Mouse (Mus musculus): ENCODE data around the gene Ano1.

Ano1 gene

GRCm38 (mm10) chr7:144696764-144697704 lies 54.7 kb downstream of the Ano1 start:
- DNase-seq (ENCODE audit: low spot score) = no peak

- DNase-seq (ENCODE audit: low spot score) = peak; percentile 61
Measured at GRCm38 (mm10) chr7:144689855-144690254, 61.9 kb downstream of the Ano1 start.

DNA sequence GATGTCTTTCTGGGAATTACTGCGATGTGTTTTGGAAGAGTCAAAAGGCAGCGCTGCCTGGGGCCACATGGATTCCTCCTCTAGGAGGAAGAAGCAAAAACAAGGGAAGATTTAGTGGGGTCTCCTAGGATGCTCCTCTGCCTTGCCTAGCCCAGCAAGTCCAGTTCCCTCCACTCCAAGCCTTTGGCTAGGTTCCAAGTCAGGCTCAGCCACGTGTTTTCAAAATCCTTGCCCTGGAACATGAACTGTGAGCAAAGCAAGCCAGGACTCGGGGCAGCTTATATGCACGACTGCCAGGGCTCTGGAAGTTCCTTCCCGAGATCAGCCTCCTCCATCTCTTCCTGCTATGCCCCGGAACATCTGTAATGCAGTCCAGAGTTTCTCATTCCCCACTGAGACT lies 62.6 kb downstream of the Ano1 start:
- DNase-seq (ENCODE audit: low spot score) = peak; percentile 66

DNA sequence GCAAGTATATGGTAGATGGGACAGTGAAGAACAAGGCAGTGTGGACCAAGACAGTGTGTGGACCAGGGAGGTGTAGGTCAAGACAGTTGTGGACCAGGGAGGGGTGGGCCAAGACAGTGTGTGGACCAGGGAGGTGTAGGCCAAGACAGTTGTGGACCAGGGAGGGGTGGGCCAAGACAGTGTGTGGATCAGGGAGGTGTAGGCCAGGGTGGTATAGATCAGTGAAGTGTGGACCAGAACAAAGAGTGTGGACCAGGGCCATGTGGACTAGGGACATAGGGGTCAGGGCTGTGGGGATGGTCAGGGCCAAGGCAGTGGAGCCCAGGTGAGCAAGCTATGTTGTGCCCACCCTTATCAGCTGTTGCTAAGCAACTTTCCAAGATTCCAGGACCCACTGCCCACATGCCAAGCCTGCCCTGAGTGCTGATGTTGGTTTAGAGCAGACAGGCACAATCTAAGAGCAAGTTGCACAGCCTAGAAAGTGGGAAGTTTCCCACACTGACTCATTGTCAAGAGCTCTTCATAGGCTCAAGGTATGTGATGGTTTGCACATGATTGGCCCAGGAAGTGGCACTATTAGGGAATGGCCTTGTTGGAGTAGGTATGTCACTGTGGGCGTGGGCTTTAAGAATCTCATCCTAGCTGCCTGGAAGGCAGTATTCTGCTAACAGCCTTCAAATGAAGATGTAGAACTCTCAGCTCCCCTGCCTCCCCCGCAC lies 64.0 kb downstream of the Ano1 start:
- no peak for DNase-seq (ENCODE audit: low spot score)

DNA sequence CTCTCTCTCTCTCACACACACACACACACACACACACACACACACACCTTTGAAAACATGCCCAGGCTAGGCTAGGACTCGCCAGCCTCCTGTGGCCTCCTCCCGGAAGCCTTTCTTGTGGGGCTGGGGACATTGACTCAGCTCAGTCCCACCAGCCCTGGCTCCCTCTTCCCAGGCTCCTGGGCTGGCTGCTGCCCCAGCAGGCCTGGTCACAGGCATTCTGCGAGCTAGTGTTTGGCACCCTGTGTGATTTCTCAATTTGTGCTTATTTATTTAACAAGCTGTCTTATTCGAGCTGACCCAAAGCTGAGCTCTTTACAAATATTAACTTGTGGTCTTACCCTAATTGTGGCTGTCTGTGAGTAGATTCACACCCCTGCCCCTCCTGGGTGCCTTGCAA lies 66.8 kb downstream of the Ano1 start:
- no peak for DNase-seq (ENCODE audit: low spot score)

GRCm38 (mm10) chr7:144684467-144684866 lies 67.3 kb downstream of the Ano1 start:
- DNase-seq (ENCODE audit: low spot score) = no peak

GRCm38 (mm10) chr7:144680096-144680495 lies 71.7 kb downstream of the Ano1 start:
- DNase-seq (ENCODE audit: low spot score) = no peak

DNA sequence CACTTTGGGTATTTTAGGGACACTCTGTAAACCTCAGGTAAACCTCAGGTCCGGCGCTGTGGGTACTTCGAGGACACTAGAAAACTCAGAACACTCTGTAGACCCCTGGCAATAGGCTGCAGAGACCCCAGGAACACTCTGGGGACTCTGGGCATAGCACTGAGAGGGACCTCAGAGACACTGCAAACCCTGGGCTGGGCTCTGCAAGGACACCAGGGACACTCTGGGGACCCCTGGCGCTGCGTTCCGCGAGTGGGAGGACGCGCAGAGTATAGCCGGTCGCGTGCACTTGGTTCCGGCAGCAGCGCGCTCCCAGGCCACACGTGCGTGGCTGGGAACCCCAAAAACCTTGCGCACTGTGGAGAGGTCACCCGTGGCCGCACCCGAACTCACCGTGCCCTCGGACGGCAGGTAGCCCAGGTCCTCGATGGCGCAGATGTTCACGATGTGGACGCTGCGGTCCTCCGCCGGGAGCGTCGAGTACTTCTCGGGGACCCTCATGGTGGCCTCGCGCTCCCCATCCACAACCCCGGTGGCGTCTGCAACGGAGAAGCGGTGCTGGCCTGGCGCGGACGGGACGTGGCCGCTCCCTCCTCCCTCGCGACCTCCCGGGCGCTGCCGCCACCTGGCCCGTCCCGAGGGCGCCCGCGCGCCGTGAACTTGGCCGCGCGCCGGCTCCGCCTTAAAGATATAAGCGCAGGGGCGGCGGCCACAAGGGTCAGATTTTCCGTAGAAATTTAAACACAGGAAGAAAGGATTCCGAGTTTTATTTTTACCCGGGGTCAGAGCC lies 73.3 kb downstream of the Ano1 start:
- no peak for DNase-seq (ENCODE audit: low spot score)

- DNase-seq (ENCODE audit: low spot score) = no peak
Measured at GRCm38 (mm10) chr7:144677341-144678086, 74.3 kb downstream of the Ano1 start.

DNA sequence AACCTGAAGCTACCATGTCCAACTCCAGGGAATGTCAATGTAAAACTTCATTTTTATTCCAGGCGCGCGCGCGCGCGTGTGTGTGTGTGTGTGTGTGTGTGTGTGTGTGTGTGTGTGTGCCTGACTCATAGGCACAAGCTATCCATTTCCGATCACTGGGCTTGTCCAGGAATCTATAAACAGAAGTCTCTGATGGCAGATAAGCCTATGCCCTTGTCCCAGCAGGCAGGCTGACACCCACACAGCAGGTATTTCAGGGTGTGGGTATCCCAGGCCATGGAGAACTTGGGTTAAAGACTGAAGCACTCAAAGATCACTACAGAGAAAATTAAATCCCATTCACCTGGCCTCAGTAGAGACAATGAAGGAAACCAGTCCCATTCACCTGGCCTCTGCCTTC lies 76.1 kb downstream of the Ano1 start:
- no peak for DNase-seq (ENCODE audit: low spot score)

GRCm38 (mm10) chr7:144669895-144670294 lies 81.9 kb downstream of the Ano1 start:
- DNase-seq (ENCODE audit: low spot score) = no peak

DNA sequence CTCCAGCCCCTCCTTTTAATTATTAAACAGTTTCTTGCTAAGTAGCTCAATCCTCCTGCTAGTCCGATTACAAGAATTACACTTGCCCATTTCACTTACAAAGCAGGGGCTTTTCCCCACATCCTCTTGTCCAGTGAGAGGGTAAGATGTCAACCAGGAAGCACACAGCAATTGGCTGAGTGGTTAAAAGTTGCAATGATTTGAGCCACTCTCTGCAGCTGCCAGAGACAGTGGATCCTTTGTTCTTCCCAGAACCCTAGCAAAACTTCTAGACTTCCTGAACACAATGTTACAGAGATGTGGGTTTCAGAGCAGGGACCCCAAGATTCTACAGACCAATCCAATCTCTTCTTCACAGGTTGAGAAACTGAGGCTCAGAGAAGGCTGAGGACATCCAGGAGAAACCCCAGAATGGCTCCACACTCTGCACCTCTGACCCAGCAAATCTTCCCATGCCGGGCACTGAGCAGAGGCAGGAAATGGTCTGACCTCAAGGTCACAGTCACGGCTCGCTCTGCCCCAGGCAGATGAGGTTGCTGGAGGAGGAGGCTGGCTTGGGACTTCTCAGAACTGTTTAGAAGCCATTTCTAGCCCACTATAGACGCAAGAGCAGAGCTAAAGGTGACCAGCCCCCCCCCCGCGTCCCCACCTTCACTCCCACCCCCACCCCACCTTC lies 83.0 kb downstream of the Ano1 start:
- DNase-seq (ENCODE audit: low spot score) = peak; percentile 45

DNA sequence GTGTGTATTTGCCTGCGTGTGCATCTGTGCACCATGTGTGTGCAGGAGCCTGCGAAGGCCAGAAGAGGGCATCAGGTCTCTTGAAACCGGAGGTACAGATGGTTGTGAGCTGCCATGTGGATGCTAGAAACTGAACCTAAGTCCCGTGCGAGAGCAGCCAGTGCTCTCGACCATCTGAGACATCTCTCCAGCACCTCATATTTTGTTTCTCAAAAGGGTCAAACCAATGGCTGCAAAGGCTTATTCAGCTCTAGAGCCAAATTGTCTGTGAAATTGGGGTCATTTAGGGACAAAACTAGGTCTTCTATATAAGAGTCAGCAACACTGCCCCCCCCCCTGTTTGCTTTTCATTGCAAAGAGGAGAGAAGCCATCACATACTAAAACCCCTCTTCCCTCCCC lies 84.7 kb downstream of the Ano1 start:
- no peak for DNase-seq (ENCODE audit: low spot score)

- DNase-seq (ENCODE audit: low spot score) = no peak
Measured at GRCm38 (mm10) chr7:144665585-144665984, 86.2 kb downstream of the Ano1 start.

DNA sequence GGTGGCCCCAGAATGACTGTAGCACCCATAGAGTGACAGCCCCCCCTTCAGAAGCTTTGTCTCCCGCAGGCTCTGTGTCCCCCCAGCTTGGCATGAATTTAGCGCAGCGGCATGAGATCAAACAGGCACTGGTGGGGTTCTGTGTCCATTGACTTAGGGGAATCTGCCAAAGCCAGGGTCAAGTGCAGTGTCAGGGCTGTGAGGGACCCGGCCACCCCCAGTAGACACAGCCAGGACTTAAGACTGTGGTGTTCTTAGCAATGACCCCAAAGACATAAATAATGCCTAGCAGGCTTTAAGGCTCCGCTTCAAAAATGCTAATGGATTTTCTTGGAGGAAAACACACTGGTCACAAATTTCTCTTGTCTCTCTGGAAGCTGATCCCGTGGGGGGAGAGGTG lies 88.2 kb downstream of the Ano1 start:
- no peak for DNase-seq (ENCODE audit: low spot score)

- no peak for DNase-seq (ENCODE audit: low spot score)
Measured at GRCm38 (mm10) chr7:144656261-144656967, 95.4 kb downstream of the Ano1 start.

DNA sequence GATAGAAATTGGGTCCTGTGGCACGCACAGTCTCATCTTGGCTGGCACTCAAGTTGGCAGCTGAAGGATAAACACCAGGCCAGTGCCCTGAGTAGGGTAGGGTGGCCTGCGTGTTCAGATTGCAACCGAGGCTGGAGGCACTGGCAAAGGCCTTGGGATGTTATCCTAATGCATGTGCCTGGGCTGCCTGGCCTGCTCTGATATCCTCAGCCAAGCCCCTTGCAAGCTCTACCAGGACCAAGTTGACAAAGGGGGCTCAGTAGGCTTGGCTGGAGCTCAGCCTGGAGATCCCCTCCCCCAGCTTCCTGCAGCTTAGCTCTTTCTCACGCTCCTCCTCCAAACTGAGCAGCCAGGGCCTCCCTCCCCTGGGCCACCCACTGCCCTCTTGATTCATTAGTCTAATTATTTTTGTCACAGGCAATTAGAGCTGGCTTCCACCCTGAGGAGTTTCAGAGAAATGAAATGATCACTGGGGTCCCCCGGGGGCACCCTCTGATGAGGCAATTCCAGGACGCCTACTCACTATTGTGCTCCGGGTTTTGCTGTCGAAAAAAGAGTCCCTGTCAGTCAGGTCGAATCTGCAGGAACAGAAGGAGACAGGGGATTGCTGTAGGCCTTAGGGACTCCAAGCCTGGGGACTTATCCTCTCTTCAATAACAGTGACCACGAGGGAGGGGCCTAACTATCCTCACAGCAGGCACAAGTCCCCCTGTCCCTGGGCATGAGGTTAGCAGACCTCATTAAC lies 97.9 kb downstream of the Ano1 start:
- peak; percentile 25 for DNase-seq (ENCODE audit: low spot score)

- no peak for DNase-seq (ENCODE audit: low spot score)
Measured at GRCm38 (mm10) chr7:144647547-144647946, 104.2 kb downstream of the Ano1 start.

- no peak for DNase-seq (ENCODE audit: low spot score)
Measured at GRCm38 (mm10) chr7:144640817-144641216, 111.0 kb downstream of the Ano1 start.

- DNase-seq (ENCODE audit: low spot score) = no peak
Measured at GRCm38 (mm10) chr7:144636000-144636399, 115.8 kb downstream of the Ano1 start.
